Mouse (Mus musculus) skeletal muscle tissue, adult 2 months (tissue): ENCODE results near the gene Cryz.

Source experiments
- DNase-seq: peaks from one replicate; pipeline ENCODE4 v3.0.0-alpha.2; 2012; ENCODE audit warnings: low read depth, low spot score

Cryz gene

GRCm38 (mm10) chr3:154596488-154596933, at the start of gene Cryz:
TSS of gene Cryz (plus strand) at chr3:154596711.
- DNase-seq = peak; percentile 79

- no peak for DNase-seq
These were observed 48.7 kb upstream of the Cryz start for GRCm38 (mm10) chr3:154547549-154548426.

DNA sequence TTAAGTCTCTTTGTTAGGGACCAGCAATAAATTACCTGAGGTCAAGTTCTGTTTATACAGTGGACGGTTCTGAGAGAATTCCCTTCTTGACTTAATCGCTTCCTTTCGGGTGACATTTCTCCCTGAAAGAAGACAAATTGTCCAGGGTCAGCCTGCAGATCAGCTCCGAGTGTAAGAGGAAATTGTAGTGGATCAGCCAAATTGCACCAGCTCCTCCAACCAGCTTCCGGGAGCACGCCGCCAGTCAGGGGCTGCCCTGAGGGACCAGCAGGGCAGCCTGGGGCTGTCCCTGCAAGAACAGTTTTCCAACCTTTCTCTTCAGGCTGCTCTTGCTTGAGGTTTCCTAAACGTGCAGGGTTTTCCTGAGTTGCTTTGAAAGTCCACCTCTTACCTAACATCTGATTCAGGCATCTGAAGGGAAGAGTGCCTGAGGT, 47.6 kb upstream of the Cryz start:
- no peak for DNase-seq

DNA sequence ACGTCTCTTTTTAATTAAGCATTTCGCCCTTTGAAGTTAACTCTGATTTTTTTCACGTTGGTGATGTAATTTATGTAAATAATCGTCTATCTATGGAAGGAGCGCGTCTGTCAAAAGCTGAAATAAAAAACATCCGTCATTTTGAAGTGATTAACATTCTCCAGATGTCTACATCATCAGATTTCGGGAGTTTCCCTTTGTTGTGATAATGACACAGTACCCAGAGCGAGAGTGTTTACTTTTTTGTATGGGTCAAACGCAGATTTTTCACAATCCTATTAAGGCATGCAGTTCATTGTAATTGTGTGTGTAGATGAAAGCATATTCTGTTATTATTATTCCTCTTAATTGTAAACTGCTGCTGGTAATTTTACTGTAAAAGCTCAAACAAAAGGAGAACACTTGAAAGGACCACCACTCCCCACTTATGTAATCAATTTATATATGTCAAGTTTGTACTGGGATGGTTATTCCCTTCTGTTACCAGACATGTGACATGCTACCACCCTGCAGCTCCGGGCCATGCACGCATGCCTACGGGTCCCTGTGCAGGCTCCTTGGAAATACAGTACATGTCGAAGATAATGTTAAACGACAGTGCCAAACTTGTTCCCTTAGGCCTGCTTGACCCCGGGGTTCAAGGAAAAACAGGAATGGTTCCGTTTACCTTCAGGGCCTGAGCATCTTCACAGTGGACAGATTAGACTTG, 46.0 kb upstream of the Cryz start:
- no peak for DNase-seq

DNA sequence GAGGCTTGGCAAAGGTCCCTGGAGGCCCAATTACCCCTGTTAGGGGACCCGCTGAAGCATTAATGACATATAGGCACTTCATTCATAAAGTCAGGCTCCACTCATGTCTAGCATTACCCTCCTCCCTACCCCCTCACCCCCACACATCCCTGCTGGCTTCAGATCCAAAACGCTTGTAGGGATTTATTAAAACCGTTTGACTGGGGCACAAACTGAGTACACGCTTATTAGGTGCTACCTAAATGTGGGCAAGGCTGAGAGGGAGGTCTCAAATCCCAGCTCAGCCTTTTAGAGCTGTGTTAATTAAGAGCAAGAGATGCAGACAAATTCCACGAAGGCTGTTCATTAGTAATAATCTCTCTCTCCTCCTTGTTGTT, 45.5 kb upstream of the Cryz start:
- DNase-seq = no peak

DNA sequence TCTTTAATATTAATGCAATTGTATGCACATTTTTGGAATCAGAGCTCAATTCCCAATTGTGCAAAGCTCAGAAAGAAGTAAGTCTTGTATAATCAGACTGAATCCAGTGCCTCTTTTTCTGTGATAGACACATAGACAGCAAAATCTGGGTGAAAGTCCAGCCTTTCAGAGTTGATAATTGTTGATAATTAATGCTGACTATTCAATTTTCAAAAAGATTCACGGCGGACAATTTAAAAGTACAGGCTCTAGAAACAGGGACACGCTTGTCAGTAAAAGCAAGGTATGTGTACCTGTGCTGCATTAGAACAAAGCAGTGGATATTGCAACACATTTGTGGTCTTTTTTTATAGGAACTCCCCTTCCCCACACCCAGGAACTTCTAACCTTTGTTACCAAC, 34.3 kb upstream of the Cryz start:
- no peak for DNase-seq

GRCm38 (mm10) chr3:154565437-154565836, 31.1 kb upstream of the Cryz start:
- DNase-seq = no peak

DNA sequence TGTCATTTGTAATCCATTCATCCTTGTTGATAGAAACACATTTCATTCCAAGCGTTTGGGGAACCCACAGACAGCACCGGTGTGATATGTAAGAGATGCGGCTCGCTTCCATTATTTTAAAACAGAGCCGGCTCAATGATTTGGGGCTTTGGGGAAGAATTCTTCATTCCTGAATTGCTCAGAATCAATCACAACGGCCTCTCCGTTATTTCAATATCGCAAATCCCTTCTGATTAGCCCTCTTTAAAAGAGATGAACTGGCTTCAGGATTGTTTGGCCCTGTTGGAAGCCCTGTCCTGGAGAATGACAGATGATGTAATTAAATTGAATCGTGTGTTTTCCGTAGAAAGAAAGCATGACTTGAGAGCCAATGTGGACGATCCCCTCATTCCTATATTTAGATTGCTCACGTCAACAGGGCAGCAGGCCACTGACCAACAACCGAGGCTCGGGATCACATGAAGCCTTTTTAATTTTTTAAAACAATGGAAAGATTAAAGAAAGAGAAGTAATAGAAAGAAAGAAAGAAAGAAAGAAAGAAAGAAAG, 26.4 kb upstream of the Cryz start:
- no peak for DNase-seq

- no peak for DNase-seq
These were observed 25.7 kb upstream of the Cryz start for GRCm38 (mm10) chr3:154570786-154571185.

- peak; percentile 39 for DNase-seq
These were observed 24.1 kb upstream of the Cryz start for GRCm38 (mm10) chr3:154572341-154572972.

- no peak for DNase-seq
These were observed 22.8 kb upstream of the Cryz start for GRCm38 (mm10) chr3:154573666-154574065.

GRCm38 (mm10) chr3:154577895-154578294, 18.6 kb upstream of the Cryz start:
- DNase-seq = no peak

- no peak for DNase-seq
These were observed 12.2 kb upstream of the Cryz start for GRCm38 (mm10) chr3:154584351-154584750.

DNA sequence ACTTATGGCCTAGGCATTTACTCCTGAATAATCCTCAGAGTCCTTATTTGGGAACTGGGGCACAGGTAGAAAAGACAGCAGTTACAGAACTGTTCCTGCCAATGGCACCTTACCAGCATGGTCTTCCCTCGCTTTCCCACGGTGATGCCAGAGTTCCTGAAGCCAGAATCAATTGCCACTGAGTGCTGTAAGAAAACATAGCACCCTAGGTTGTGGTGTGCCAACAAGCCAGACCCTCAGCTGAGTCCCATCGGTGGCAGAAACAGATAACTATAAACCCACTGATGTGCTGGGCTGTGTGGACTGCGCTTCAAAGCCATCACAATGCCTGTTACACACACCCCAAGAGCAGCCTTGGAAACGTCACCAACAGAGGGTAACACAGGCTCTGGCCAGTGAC, 5.5 kb upstream of the Cryz start:
- DNase-seq = no peak

DNA sequence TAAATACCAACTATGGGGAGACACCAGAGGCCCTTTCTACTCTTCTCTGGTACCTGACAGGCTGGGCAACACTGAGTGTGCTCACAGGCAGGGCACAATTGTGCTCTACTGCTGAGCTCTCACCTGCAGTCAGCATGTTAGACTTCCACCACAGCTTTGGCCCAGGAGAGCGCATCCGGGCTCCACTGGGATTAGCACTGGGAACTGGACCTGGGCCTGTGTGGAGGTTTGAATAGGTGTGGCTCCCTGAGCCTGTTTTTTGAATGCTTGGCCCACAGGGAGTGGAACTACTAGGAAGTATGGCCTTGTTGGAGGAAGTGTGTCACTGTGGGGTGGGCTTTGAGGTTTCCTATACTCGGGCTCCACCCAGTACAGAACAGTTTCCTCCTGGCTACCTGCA, 4.9 kb upstream of the Cryz start:
- no peak for DNase-seq

GRCm38 (mm10) chr3:154593596-154593995, 2.9 kb upstream of the Cryz start:
- no peak for DNase-seq

DNA sequence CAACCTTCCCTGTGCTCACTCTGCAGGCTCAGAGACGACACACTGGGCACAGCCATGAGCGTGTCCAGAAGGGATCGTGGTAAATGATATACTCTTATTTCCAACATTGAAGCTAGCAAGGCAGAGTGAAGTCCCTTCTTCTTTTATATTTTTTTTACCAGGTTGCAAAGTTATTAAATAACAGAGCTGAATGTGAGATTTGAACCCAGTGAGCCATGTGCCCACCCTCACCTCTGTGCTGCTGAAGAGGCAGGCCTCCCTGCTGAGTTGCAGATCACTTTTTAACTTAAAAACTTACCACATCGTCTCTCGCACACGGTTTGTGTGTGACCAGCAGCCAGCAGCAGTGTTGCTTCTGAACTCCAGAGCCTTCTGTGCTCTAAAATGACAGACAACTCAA, 2.4 kb upstream of the Cryz start:
- DNase-seq = no peak

- peak; percentile 92 for DNase-seq
These were observed 533 bp downstream of the Cryz start, which contains the start of gene Tyw3 for GRCm38 (mm10) chr3:154596934-154597554. TSS of gene Tyw3 (minus strand) at chr3:154597104.

GRCm38 (mm10) chr3:154597561-154597960, 1.1 kb downstream of the Cryz start:
- DNase-seq = no peak

GRCm38 (mm10) chr3:154602141-154602540, 5.6 kb downstream of the Cryz start:
- DNase-seq = no peak

GRCm38 (mm10) chr3:154604871-154605270, 8.4 kb downstream of the Cryz start:
- no peak for DNase-seq

DNA sequence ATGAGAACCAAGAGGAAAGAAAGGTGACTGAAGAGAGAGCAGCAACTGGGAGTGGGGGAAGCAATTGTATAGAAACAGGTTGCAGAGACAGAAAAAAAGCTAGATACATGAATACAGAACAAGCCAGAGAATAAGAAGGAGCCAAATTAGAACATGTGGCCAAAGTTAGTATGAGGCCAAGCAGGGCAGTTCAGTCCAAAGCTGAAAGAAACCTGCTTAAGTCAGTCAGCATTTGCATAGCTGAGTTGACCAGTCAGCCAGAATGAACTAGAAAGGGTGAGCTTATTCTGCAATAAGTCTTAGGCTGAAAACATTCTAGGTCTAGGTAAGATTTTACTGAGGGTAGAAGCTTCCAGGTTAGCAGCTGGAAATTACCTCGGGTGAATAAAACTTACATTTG, 11.4 kb downstream of the Cryz start:
- no peak for DNase-seq
